In genomic region chr7:133730324-133731191, GRCm38 (mm10) we compare ENCODE assay signal across 13 mouse cellular contexts. TPM values are rescaled to one million over a fixed set of nuclear protein-coding genes. Genes with fewer than 3 reads are reported as not detected.
DNase-seq lines count a peak whose midpoint lies in the region; ATAC-seq and TF ChIP-seq lines count a peak whose summit lies in the region.
"Had no signal": no experiment of that assay in that cellular context is flagged by ENCODE, and none has a peak within 500 bp of the region (broad histone marks: within the 10 kb centered on the region; RNA-seq: fewer than 3 reads in every experiment).

No protein-coding gene starts in this region.

- no peak overlapping the region for H3K9ac ChIP-seq in hindbrain, embryonic 12.5 days
- H3K9ac ChIP-seq: hindbrain, embryonic 14.5 days; liver, embryonic 14.5 days had no signal

- H3K4me1 ChIP-seq in hindbrain, embryonic 12.5 days, result no peaks in the 10 kb centered on the region

- H3K36me3 ChIP-seq in hindbrain, embryonic 12.5 days, result peaks cover 17% of the 10 kb centered on the region; the same call in 1 of the 2 replicates

- H3K27ac ChIP-seq in layer of hippocampus, adult 2 months, result peak overlapping the region; percentile 69; the same call in 1 of the 2 replicates
- H3K27ac ChIP-seq in hindbrain, embryonic 12.5 days, result no peak overlapping the region
- H3K27ac ChIP-seq: hindbrain, embryonic 14.5 days; liver, embryonic 14.5 days had no signal

- no peak overlapping the region for H3K4me2 ChIP-seq in hindbrain, embryonic 12.5 days (replicated peaks)
- H3K4me2 ChIP-seq: hindbrain, embryonic 14.5 days had no signal

- intact Hi-C loops in heart, postnatal 10 days (cut with DNase I), result loop anchor here (2.0 kb wide), 1 partner anchor 16 kb away; no protein-coding TSS in a partner anchor

- H3K9me3 ChIP-seq in hindbrain, embryonic 12.5 days (replicated peaks), result no peaks in the 10 kb centered on the region

- no peaks in the 10 kb centered on the region for H3K27me3 ChIP-seq in hindbrain, embryonic 12.5 days

- WGBS in hindbrain, embryonic 12.5 days, result 87% methylated on average over 11 of the region's 11 CpGs

- H3K4me3 ChIP-seq in layer of hippocampus, adult 2 months, result no peak overlapping the region
- H3K4me3 ChIP-seq in hindbrain, embryonic 12.5 days, result no peak overlapping the region

- ATAC-seq in hindbrain, embryonic 12.5 days (ENCODE audit: low FRiP score), result no peak

- TF ChIP-seq CTCF in layer of hippocampus, adult 2 months (conservative IDR thresholded peaks at IDR 0.05), result no peak

- DNase-seq in layer of hippocampus, adult 2 months (ENCODE audit: low spot score in 2 of 2), result no peak
- no peak for DNase-seq in layer of hippocampus, postnatal 10 days (ENCODE audit: low spot score in 2 of 2)
- peak; percentile 40 for DNase-seq in adrenal gland, postnatal 10 days
- DNase-seq in cerebellum, adult 9-11 months, result peak; percentile 54
- peak; percentile 57 to 58 for DNase-seq in heart, postnatal 10 days
- DNase-seq in yolk sac, embryonic 10.5 days (ENCODE audit: low spot score), result no peak
- DNase-seq: kidney, postnatal 10 days; thymus, adult 2 months had no signal

RNA-seq across cellular contexts. Expression of gene Uros, which starts 20.7 kb away (rescaled TPM):
- total RNA-seq in layer of hippocampus, adult 2 months (2021), result 10 to 100 TPM; 17.7 to 21.3 TPM
- total RNA-seq in layer of hippocampus, postnatal 10 days (2021), result 10 to 100 TPM; 18.8 to 19.4 TPM
- 10 to 100 TPM; 10.2 to 16.3 TPM for total RNA-seq in adrenal gland, postnatal 10 days (2021)
- 10 to 100 TPM; 14.9 to 17.0 TPM for total RNA-seq in heart, postnatal 10 days (2021)
- 37.4 and 45.1 TPM in 2 replicates for polyA plus RNA-seq in hindbrain, embryonic 12.5 days (2016; fragmentation: Nextera tagmentation; extraction: Ambion mirVana)

RNA-seq across cellular contexts. Expression of gene Bccip, which starts 21.4 kb away (rescaled TPM):
- 10 to 100 TPM; 68.7 to 69.9 TPM for total RNA-seq in layer of hippocampus, adult 2 months (2021)
- total RNA-seq in layer of hippocampus, postnatal 10 days (2021), result 10 to 100 TPM; 58.4 to 64.9 TPM
- 10 to 100 TPM; 62.3 to 66.8 TPM for total RNA-seq in adrenal gland, postnatal 10 days (2021)
- total RNA-seq in heart, postnatal 10 days (2021), result 10 to 100 TPM; 53.3 to 54.8 TPM
- polyA plus RNA-seq in hindbrain, embryonic 12.5 days (2016; fragmentation: Nextera tagmentation; extraction: Ambion mirVana), result 136 and 143 TPM in 2 replicates

RNA-seq across cellular contexts. Expression of gene Fank1, which starts 46.1 kb away (rescaled TPM):
- total RNA-seq in layer of hippocampus, adult 2 months (2021), result 1 to 10 TPM; 2.0 to 2.5 TPM
- total RNA-seq in layer of hippocampus, postnatal 10 days (2021), result 1 to 10 TPM; 4.2 to 4.4 TPM
- under 1 TPM; 0.18 to 0.36 TPM for total RNA-seq in adrenal gland, postnatal 10 days (2021)
- total RNA-seq in heart, postnatal 10 days (2021), result not detected
- 2.4 and 3.2 TPM in 2 replicates for polyA plus RNA-seq in hindbrain, embryonic 12.5 days (2016; fragmentation: Nextera tagmentation; extraction: Ambion mirVana)

RNA-seq across cellular contexts. Expression of gene Mmp21, which starts 50.7 kb away (rescaled TPM):
- under 1 TPM; 0.12 to 0.41 TPM for total RNA-seq in layer of hippocampus, adult 2 months (2021)
- total RNA-seq in layer of hippocampus, postnatal 10 days (2021), result under 1 TPM in 1 of 2 experiments, not detected in 1; 0.14 TPM
- total RNA-seq in adrenal gland, postnatal 10 days (2021), result not detected
- total RNA-seq in heart, postnatal 10 days (2021), result not detected
- 0.25 TPM in 1 of 2 replicates, not detected in the other for polyA plus RNA-seq in hindbrain, embryonic 12.5 days (2016; fragmentation: Nextera tagmentation; extraction: Ambion mirVana)
- total RNA-seq: left cerebral cortex, postnatal 10 days had no signal
- polyA plus RNA-seq: small intestine, adult 2 months; thymus, adult 2 months had no signal

RNA-seq across cellular contexts. Expression of gene Dhx32, which starts 52.0 kb away (rescaled TPM):
- total RNA-seq in layer of hippocampus, adult 2 months (2021), result 10 to 100 TPM; 36.5 to 39.2 TPM
- total RNA-seq in layer of hippocampus, postnatal 10 days (2021), result 10 to 100 TPM; 62.3 to 63.7 TPM
- 10 to 100 TPM; 35.6 to 46.8 TPM for total RNA-seq in adrenal gland, postnatal 10 days (2021)
- 10 to 100 TPM; 41.7 to 44.0 TPM for total RNA-seq in heart, postnatal 10 days (2021)
- polyA plus RNA-seq in hindbrain, embryonic 12.5 days (2016; fragmentation: Nextera tagmentation; extraction: Ambion mirVana), result 33.0 and 34.5 TPM in 2 replicates

Comparison
In these comparisons a context has a peak if more than half of its experiments do, and no peak if none do; other contexts are left out.
1. DNase-seq: peak in adrenal gland, postnatal 10 days (single experiment), cerebellum, adult 9-11 months (single experiment) and heart, postnatal 10 days (2 of 2); none in layer of hippocampus, adult 2 months (0 of 2), layer of hippocampus, postnatal 10 days (0 of 2) and yolk sac, embryonic 10.5 days (single experiment).